Mouse (Mus musculus) gastrocnemius, adult 8-10 months (tissue): Measurements from ENCODE around the gene Uso1. TPM values are rescaled to one million over a fixed set of nuclear protein-coding genes. Genes with fewer than 3 reads are reported as not detected.
"Not testable (repeated sequence)": the region's sequence is repeated elsewhere in the genome, so short reads cannot be mapped to it uniquely, and the experiment has no call there.

Source experiments
- DNase-seq, 2 experiments: peaks; one replicate each; pipeline ENCODE4 v3.0.0; 2022; ENCODE audit warnings: low spot score in 2 of 2
- total RNA-seq, 4 experiments: library from RNA; stranded (reverse); gene quantifications; 2 replicates each; pipeline ENCODE4 v1.2.4; 2022

Uso1 gene
- total RNA-seq, 4 experiments from 2014 or later, result 68.9 to 76.0 (median 74.1) TPM

- DNase-seq, result no peak
Measured at GRCm38 (mm10) chr5:92188881-92189483, 51.2 kb downstream of the Uso1 start.

- DNase-seq, result not testable (repeated sequence)
Measured at GRCm38 (mm10) chr5:92195716-92196115, 58.0 kb downstream of the Uso1 start.

GRCm38 (mm10) chr5:92196895-92197811 is 59.4 kb downstream of the Uso1 start:
- DNase-seq, result no peak

DNA sequence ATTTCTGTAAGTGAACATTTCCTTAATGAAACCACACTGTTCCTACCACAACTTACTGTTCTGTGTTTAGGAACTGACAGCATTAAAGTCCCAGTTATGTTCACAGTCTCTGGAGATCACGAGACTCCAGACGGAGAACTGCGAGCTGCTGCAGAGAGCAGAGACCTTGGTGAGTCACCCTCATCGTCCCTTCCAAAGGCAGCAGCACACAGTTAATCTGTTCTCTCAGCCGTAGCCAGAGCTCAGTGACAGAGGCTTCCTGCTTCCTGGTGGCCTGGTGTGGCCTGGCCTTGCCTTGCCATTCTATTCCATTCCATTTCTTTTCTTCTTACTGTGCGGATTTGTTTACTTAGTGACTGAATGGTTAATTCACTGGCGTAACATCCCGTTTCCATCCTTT is 60.5 kb downstream of the Uso1 start:
- no peak for DNase-seq

DNA sequence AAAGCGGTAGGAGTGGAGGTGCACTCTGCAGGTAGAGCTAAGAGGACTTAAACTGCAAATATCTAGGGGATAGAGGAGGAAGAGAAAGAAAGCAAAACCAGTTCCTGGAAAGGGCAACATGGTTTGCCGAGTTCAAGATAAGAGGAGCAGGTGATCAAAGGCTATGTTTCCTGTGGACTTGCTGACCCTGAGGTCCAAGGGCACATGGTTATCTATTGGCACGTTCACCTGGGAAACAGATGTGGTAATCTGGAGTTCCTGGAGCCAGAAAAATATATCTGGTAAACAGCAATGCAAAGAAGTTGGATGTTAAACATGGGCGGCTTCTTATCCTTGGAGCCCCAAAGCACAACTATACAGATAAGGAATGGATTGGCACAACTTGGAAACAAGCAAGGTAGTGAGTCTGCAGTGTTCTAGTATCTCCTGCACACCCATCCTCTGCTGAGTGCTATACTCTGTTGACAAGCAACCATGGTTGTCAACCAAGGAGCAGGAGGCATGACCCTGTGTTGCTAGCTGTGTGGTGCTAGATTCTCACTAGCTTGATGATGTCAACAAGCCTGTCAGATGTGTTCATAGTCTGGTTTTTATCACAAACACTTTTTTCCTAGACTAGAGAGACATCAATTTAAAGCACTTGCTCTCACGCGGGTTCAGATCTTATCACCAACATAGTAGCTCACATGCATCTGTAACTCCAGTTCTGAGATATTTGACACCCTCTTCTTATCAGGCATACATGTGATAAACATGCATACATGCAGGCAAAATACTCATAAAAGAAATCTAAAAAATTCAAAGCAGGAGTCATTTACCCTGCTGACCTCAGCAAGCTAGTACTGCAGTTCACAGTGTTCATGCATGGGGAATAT is 66.7 kb downstream of the Uso1 start:
- no peak for DNase-seq

- no peak for DNase-seq
Measured at GRCm38 (mm10) chr5:92205184-92205583, 67.4 kb downstream of the Uso1 start.

- no peak for DNase-seq
Measured at GRCm38 (mm10) chr5:92205706-92206105, 68.0 kb downstream of the Uso1 start.

- DNase-seq, result no peak
Measured at GRCm38 (mm10) chr5:92206121-92206520, 68.4 kb downstream of the Uso1 start.

GRCm38 (mm10) chr5:92210205-92210604 is 72.5 kb downstream of the Uso1 start:
- DNase-seq, result no peak

- no peak for DNase-seq
Measured at GRCm38 (mm10) chr5:92212231-92212630, 74.5 kb downstream of the Uso1 start.

DNA sequence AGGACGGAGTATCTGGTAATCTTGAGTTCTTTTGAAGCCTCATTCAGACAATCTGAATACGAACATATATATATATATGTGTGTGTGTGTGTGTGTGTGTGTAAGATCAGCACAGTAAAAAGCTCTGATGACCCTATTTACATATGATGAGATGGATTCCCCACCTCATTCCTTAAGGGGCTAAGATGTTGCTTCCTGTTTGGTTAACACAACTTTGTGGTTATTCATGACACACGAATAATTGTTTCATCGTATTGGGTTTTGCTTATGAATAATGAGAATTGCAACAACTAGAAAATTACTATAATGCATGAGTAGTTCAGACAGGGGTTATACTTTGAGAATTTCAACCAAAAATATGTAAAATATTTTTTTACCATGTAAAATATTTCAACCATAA is 77.6 kb downstream of the Uso1 start, which contains the start of gene U90926:
U90926 (minus strand) TSS at position 101 of the 400 bp plus-strand sequence.
- no peak for DNase-seq

- no peak for DNase-seq
Measured at GRCm38 (mm10) chr5:92218915-92219793, 81.4 kb downstream of the Uso1 start.

GRCm38 (mm10) chr5:92219826-92220225 is 82.1 kb downstream of the Uso1 start:
- no peak for DNase-seq

DNA sequence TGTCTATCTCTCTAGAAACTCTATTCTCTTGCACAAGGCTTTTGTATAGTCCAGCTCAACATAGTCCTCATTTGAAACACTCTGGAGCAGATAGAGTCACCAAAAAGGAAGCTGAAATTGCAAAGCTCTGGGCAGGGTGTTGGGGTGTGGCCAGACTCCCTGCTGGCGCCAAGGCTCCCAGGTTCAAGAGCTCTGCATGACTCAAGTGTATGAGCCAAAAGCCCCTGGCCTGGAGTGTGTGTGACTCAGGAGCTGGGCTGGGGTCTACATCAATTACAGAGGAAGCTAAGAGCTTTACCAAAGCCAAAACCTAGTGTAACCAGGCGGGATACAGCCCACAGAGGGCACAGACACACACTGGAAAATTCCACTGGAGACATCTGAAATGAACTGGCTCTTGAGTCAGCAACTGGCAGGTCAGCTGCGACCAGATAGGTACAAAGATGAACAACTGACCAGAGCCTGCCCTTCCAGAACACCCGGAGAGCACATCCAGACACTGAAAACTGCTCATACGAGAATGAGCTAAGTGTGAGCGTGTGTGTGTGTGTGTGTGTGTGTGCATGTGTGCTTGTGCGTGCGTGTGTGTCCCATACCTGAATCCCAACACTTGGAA is 82.7 kb downstream of the Uso1 start:
- no peak for DNase-seq

DNA sequence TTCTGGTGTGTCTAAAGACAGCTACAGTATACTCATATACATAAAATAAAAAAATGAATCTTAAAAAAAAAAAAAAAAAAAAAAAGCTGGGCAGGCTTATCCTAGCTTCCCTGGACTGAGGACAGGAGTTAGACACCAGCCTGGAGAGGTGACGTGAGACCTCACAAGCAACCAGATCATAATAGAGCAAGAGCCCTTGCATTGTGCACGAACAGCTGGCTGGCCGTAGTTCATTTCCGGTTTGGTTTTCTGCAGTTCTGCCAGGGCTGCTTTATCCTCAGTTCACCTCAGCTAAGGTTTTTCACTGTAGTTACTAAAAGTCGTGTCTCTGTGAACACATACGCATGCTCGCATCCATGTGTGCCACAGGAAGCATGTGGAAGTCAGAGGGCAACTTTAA is 90.0 kb downstream of the Uso1 start:
- no peak for DNase-seq

DNA sequence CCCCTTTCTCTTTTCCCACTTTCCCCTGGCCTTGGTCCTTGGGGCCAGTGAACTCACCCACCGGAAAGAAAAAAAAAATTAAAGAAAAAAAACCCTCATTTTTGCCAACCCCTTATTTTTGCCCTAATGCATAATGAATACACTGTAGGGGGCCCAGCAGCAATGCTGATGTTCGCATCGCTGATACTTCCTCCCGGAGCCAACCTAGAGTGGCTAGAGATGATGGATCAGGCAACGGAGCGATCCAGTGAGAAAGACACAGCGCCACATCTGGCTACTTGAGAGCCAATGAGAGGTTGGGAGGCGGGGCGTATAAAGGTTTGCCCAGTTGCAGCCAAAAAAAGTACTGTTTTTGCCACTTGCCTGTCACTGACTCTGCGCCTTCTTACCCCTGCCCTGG is 91.0 kb downstream of the Uso1 start:
- no peak for DNase-seq

- DNase-seq, result no peak
Measured at GRCm38 (mm10) chr5:92229514-92229913, 91.8 kb downstream of the Uso1 start.

GRCm38 (mm10) chr5:92230306-92230705 is 92.6 kb downstream of the Uso1 start:
- no peak for DNase-seq

DNA sequence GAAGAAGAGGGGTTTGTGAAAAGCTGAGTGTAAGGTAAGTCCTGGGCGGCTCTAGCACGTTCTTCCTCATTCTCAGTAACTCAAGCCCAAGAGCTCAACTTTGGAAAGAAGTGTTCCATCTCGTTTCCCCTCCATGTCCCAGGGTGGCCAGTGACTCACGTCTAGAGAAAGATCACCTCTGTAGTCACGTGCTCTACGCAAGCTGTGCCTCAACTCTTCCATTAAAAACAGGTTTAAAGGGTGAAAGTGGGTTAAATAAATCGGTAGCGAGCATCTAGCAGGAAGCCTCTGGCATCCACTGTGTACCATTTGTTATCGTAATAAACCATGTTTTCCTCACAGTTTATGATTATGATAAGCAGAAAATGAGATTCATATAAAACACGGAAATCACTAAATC is 94.1 kb downstream of the Uso1 start:
- no peak for DNase-seq

DNA sequence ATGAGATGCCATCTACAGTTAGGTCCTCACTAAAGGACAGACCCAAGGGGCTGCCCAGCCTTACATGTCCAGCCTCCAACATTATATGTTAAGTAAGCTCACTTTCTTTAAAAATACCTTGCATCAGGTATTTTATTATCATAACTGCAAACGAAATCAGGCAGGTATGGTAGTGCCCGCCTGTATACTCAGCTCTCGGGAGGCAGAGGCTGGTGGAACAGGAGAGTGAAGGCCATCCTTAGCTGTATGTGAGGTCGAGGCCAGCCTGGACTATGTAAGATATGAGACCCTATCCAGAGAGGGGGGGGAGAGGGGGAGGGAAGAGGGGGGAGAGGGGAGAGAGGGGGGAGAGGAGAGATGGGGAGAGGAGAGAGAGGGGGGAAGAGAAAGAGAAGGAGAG is 95.6 kb downstream of the Uso1 start:
- no peak for DNase-seq
